Mouse (Mus musculus) hindbrain, embryonic 16.5 days (tissue): ENCODE measurements around the gene Atp6v1a. TPM values are rescaled to one million over a fixed set of nuclear protein-coding genes. Genes with fewer than 3 reads are reported as not detected.
A peak's percentile ranks its signal among the peaks of the same experiment; 100 is the strongest.

ENCODE experiments used
- ATAC-seq: fragments of 200-750 bp; cut with Nextera tagmentation; 2 replicates; pipeline ENCODE4 v1.8.0; 2017; ENCODE audit warnings: moderate TSS enrichment, moderate library complexity
- H3K27ac ChIP-seq: fragments of 300-500 bp; sonication (generic); 2 replicates; pipeline ENCODE4 v1.5.1; 2014; ENCODE audit warnings: low read depth, mild to moderate bottlenecking, control low read depth, low read length, moderate library complexity
- H3K27me3 ChIP-seq: fragments of 300-500 bp; sonication (generic); replicated peaks from 2 replicates; pipeline ENCODE4 v1.6.1; 2014; ENCODE audit warnings: low read length; ENCODE audit not compliant: control insufficient read depth, insufficient read depth
- H3K36me3 ChIP-seq: fragments of 300-500 bp; sonication (generic); 2 replicates; pipeline ENCODE4 v1.6.1; 2014; ENCODE audit warnings: mild to moderate bottlenecking, low read length, moderate library complexity, mixed read lengths; ENCODE audit not compliant: control insufficient read depth, insufficient read depth
- H3K4me1 ChIP-seq: fragments of 300-500 bp; sonication (generic); 2 replicates; pipeline ENCODE4 v1.6.1; 2014; ENCODE audit warnings: low read depth, low read length; ENCODE audit not compliant: control insufficient read depth, insufficient read depth
- H3K4me2 ChIP-seq: fragments of 300-500 bp; sonication (generic); 2 replicates; pipeline ENCODE4 v1.6.1; 2014; ENCODE audit warnings: mild to moderate bottlenecking, low read length, control low read depth, moderate library complexity
- H3K4me3 ChIP-seq: fragments of 300-500 bp; sonication (generic); 2 replicates; pipeline ENCODE4 v1.5.1; 2014; ENCODE audit warnings: mild to moderate bottlenecking, low read length, control low read depth, moderate library complexity
- H3K9ac ChIP-seq: fragments of 300-500 bp; sonication (generic); 2 replicates; pipeline ENCODE4 v1.6.1; 2014; ENCODE audit warnings: low read depth, mild to moderate bottlenecking, control low read depth, low read length, moderate library complexity
- H3K9me3 ChIP-seq: fragments of 300-500 bp; sonication (generic); 2 replicates; pipeline ENCODE4 v1.6.1; 2014; ENCODE audit warnings: mild to moderate bottlenecking, low read length, moderate library complexity; ENCODE audit not compliant: control insufficient read depth
- WGBS: fragments of 180-500 bp; shearing (Covaris S2); extraction: QIAGEN DNeasy Blood & Tissue Kit; methylation state at CpG from one replicate; pipeline ENCODE4 v1.1.7; 2014; 5-methylcytosine and 5-hydroxymethylcytosine counted together
- polyA plus RNA-seq: library from polyadenylated mRNA; unstranded; fragments of >200 nt; fragmentation: Nextera tagmentation; extraction: Ambion mirVana; gene quantifications from 2 replicates; pipeline ENCODE4 v1.2.1, GENCODE M21; 2015

Atp6v1a gene
- polyA plus RNA-seq, 1 experiment from 2014 or later: 155 TPM

- no peak overlapping the region for H3K4me3 ChIP-seq
- H3K36me3 ChIP-seq: no peaks in the 10 kb centered on the region; the same call in 1 of the 2 replicates
- no peak overlapping the region for H3K27ac ChIP-seq
- ATAC-seq: no peak
- no peaks in the 10 kb centered on the region for H3K27me3 ChIP-seq
- 81% methylated on average over 1 of the region's 1 CpGs for WGBS
- no peak overlapping the region for H3K4me2 ChIP-seq
- H3K9me3 ChIP-seq: no peaks in the 10 kb centered on the region
- H3K4me1 ChIP-seq: no peaks in the 10 kb centered on the region
- H3K9ac ChIP-seq: no peak overlapping the region
Observed at GRCm38 (mm10) chr16:44124713-44125112, 14.8 kb downstream of the Atp6v1a start.

GRCm38 (mm10) chr16:44123786-44124185 is 15.7 kb downstream of the Atp6v1a start:
- Histone ChIP-seq H3K27me3 (no peaks in the 10 kb centered on the region), H3K9ac (no peak overlapping the region), H3K9me3 (no peaks in the 10 kb centered on the region), H3K4me2 (no peak overlapping the region), H3K27ac (no peak overlapping the region), H3K4me3 (no peak overlapping the region), H3K36me3 (no peaks in the 10 kb centered on the region; the same call in 1 of the 2 replicates), H3K4me1 (no peaks in the 10 kb centered on the region)
- whole genome bisulfite sequencing: 62% methylated on average over 2 of the region's 2 CpGs
- ATAC-seq: no peak

GRCm38 (mm10) chr16:44122982-44123725 is 16.4 kb downstream of the Atp6v1a start:
- 0 out of 2 replicates have a peak, but pooled peaks have one; percentile 24 for ATAC-seq
- 76% methylated on average over 7 of the region's 7 CpGs for WGBS

GRCm38 (mm10) chr16:44122574-44122973 is 16.9 kb downstream of the Atp6v1a start:
- Histone ChIP-seq H3K9me3 (no peaks in the 10 kb centered on the region), H3K9ac (no peak overlapping the region), H3K27ac (no peak overlapping the region), H3K27me3 (no peaks in the 10 kb centered on the region), H3K4me3 (no peak overlapping the region), H3K4me1 (no peaks in the 10 kb centered on the region), H3K36me3 (no peaks in the 10 kb centered on the region; the same call in 1 of the 2 replicates), H3K4me2 (no peak overlapping the region)
- WGBS: 89% methylated on average over 6 of the region's 6 CpGs
- ATAC-seq: no peak

More at GRCm38 (mm10) chr16:44122982-44123725, 16.4 kb downstream of the Atp6v1a start:
- Histone ChIP-seq H3K36me3 (no peaks in the 10 kb centered on the region; the same call in 1 of the 2 replicates), H3K27ac (no peak overlapping the region), H3K9ac (no peak overlapping the region), H3K4me1 (no peaks in the 10 kb centered on the region), H3K4me3 (no peak overlapping the region), H3K9me3 (no peaks in the 10 kb centered on the region), H3K27me3 (no peaks in the 10 kb centered on the region), H3K4me2 (no peak overlapping the region)

GRCm38 (mm10) chr16:44122122-44122521 is 17.4 kb downstream of the Atp6v1a start:
- Histone ChIP-seq H3K9me3 (no peaks in the 10 kb centered on the region), H3K4me1 (no peaks in the 10 kb centered on the region), H3K9ac (no peak overlapping the region), H3K4me2 (no peak overlapping the region), H3K36me3 (no peaks in the 10 kb centered on the region; the same call in 1 of the 2 replicates), H3K4me3 (no peak overlapping the region), H3K27me3 (no peaks in the 10 kb centered on the region), H3K27ac (no peak overlapping the region)
- WGBS: 89% methylated on average over 6 of the region's 6 CpGs
- ATAC-seq: no peak

GRCm38 (mm10) chr16:44119753-44120501 is 19.6 kb downstream of the Atp6v1a start:
- Histone ChIP-seq H3K9ac (no peak overlapping the region), H3K36me3 (peaks cover 9% of the 10 kb centered on the region), H3K4me2 (no peak overlapping the region), H3K4me3 (no peak overlapping the region), H3K9me3 (no peaks in the 10 kb centered on the region), H3K4me1 (no peaks in the 10 kb centered on the region), H3K27me3 (no peaks in the 10 kb centered on the region), H3K27ac (no peak overlapping the region)
- WGBS: 81% methylated on average over 7 of the region's 7 CpGs
- ATAC-seq: no peak

- 68% methylated on average over 4 of the region's 4 CpGs for WGBS
- no peaks in the 10 kb centered on the region for H3K4me1 ChIP-seq
- H3K4me2 ChIP-seq: no peak overlapping the region
- no peaks in the 10 kb centered on the region for H3K27me3 ChIP-seq
- H3K4me3 ChIP-seq: no peak overlapping the region
- H3K9ac ChIP-seq: no peak overlapping the region
- no peak for ATAC-seq
- H3K36me3 ChIP-seq: peaks cover 40% of the 10 kb centered on the region
- H3K9me3 ChIP-seq: no peaks in the 10 kb centered on the region
- no peak overlapping the region for H3K27ac ChIP-seq
Observed at GRCm38 (mm10) chr16:44109002-44109401, 30.5 kb downstream of the Atp6v1a start.

GRCm38 (mm10) chr16:44105211-44105610 is 34.3 kb downstream of the Atp6v1a start:
- ATAC-seq: no peak

More at GRCm38 (mm10) chr16:44105211-44105610, 34.3 kb downstream of the Atp6v1a start:
- WGBS: 94% methylated on average over 2 of the region's 2 CpGs
- H3K36me3 ChIP-seq: peaks cover 57% of the 10 kb centered on the region
- no peak overlapping the region for H3K4me3 ChIP-seq
- no peak overlapping the region for H3K4me2 ChIP-seq
- H3K27ac ChIP-seq: no peak overlapping the region
- H3K9me3 ChIP-seq: no peaks in the 10 kb centered on the region; the same call in 1 of the 2 replicates
- no peak overlapping the region for H3K9ac ChIP-seq
- H3K4me1 ChIP-seq: no peaks in the 10 kb centered on the region
- no peaks in the 10 kb centered on the region for H3K27me3 ChIP-seq
